Mouse (Mus musculus) forebrain, embryonic 11.5 days (tissue): Measurements from ENCODE around the gene Gm4871. TPM values are rescaled to one million over a fixed set of nuclear protein-coding genes. Genes with fewer than 3 reads are reported as not detected.

Source experiments
- ATAC-seq: fragments of 200-750 bp; cut with Nextera tagmentation; replicated peaks from 2 replicates; pipeline ENCODE4 v1.8.0; 2017; ENCODE audit warnings: moderate TSS enrichment; ENCODE audit not compliant: low FRiP score
- DNase-seq: peaks from one replicate; pipeline ENCODE4 v3.0.0-alpha.2; 2017; ENCODE audit warnings: low spot score
- H3K27ac ChIP-seq: fragments of 300-500 bp; sonication (generic); 2 replicates; pipeline ENCODE4 v1.5.1; 2014; ENCODE audit warnings: low read depth, low read length
- H3K27me3 ChIP-seq: fragments of 300-500 bp; sonication (generic); 2 replicates; pipeline ENCODE4 v1.6.1; 2014; ENCODE audit warnings: mild to moderate bottlenecking, low read length, mixed read lengths; ENCODE audit not compliant: control insufficient read depth, insufficient read depth
- H3K36me3 ChIP-seq: fragments of 300-500 bp; sonication (generic); 2 replicates; pipeline ENCODE4 v1.6.1; 2014; ENCODE audit warnings: mild to moderate bottlenecking, low read length, moderate library complexity, mixed read lengths; ENCODE audit not compliant: control insufficient read depth, insufficient read depth
- H3K4me1 ChIP-seq: fragments of 300-500 bp; sonication (generic); replicated peaks from 2 replicates; pipeline ENCODE4 v1.6.1; 2014; ENCODE audit warnings: low read length, mixed read lengths; ENCODE audit not compliant: control insufficient read depth, insufficient read depth
- H3K4me2 ChIP-seq: fragments of 300-500 bp; sonication (generic); 2 replicates; pipeline ENCODE4 v1.6.1; 2014; ENCODE audit warnings: low read depth, mild to moderate bottlenecking, low read length, moderate library complexity, mixed read lengths; ENCODE audit not compliant: severe bottlenecking
- H3K4me3 ChIP-seq: fragments of 300-500 bp; sonication (generic); 2 replicates; pipeline ENCODE4 v1.5.1; 2014; ENCODE audit warnings: low read depth, low read length
- H3K9ac ChIP-seq: fragments of 300-500 bp; sonication (generic); 2 replicates; pipeline ENCODE4 v1.6.1; 2014; ENCODE audit warnings: low read length
- H3K9me3 ChIP-seq: fragments of 300-500 bp; sonication (generic); 2 replicates; pipeline ENCODE4 v1.6.1; 2016; ENCODE audit warnings: low read length, mixed read lengths; ENCODE audit not compliant: control insufficient read depth
- WGBS: fragments of 180-500 bp; shearing (Covaris S2); extraction: QIAGEN DNeasy Blood & Tissue Kit; methylation state at CpG from one replicate; pipeline ENCODE4 v1.1.7; 2014; 5-methylcytosine and 5-hydroxymethylcytosine counted together
- polyA plus RNA-seq: library from polyadenylated mRNA; unstranded; fragments of >200 nt; fragmentation: Nextera tagmentation; extraction: Ambion mirVana; gene quantifications from 2 replicates; pipeline ENCODE4 v1.2.1, GENCODE M21; 2014

Gene Gm4871
- polyA plus RNA-seq, 1 experiment from 2014 or later = not detected

GRCm38 (mm10) chr5:145008878-145009659 lies 23.5 kb downstream of the Gm4871 start:
- no peaks in the 10 kb centered on the region for H3K9me3 ChIP-seq
- no peaks in the 10 kb centered on the region for H3K27me3 ChIP-seq
- no peak overlapping the region for H3K4me2 ChIP-seq
- H3K36me3 ChIP-seq = no peaks in the 10 kb centered on the region
- no peak overlapping the region for H3K9ac ChIP-seq
- no peaks in the 10 kb centered on the region for H3K4me1 ChIP-seq
- no peak overlapping the region for H3K27ac ChIP-seq
- no peak for ATAC-seq
- H3K4me3 ChIP-seq = no peak overlapping the region
- DNase-seq = no peak
- WGBS = 91% methylated on average over 15 of the region's 15 CpGs

DNA sequence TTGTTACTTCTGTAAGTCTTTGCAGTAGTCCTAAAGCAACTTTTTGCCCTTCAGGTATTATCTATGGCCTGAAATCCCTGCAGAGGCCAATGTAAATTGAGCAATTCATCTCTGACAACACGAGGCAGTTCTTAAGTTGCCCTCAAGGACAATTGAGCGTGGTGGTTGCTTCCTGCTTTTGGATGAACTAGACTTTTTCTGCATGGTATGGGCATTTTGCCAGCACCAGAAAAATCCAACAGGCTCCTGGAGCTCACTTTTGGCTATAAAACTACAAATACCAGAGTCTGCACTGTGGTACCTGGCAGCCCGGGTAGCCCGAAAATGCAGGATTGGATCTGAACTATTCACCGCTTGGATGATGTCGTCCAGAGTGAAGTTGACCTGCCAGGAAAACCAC lies 27.0 kb downstream of the Gm4871 start:
- no peak for ATAC-seq
- WGBS = 87% methylated on average over 6 of the region's 6 CpGs
- H3K4me1 ChIP-seq = no peaks in the 10 kb centered on the region

DNA sequence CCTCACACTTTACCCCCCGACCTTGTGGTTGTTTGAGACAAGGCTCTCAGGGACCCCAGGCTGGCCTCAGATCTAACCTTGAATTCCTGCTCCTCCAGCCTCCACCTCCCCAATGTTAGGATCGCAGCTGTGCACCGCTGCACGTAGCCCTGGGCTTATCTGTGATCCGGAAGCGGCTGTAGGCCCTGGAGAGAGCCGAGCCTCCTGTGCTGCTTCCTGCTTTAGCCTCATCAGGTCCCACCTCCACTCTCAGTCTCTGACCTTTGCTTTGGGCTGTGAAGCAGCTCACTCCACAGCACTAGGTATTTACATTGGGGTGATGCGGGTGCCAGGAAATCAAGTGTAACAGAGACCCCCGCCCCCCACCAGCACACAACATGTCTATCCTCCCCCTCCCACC lies 28.1 kb downstream of the Gm4871 start:
- no peak overlapping the region for H3K4me2 ChIP-seq
- no peaks in the 10 kb centered on the region for H3K36me3 ChIP-seq
- H3K4me3 ChIP-seq = no peak overlapping the region
- H3K9me3 ChIP-seq = no peaks in the 10 kb centered on the region
- 84% methylated on average over 9 of the region's 9 CpGs for WGBS
- ATAC-seq (no peak), DNase-seq (no peak)
- no peaks in the 10 kb centered on the region for H3K27me3 ChIP-seq
- H3K9ac ChIP-seq = no peak overlapping the region
- no peaks in the 10 kb centered on the region for H3K4me1 ChIP-seq
- no peak overlapping the region for H3K27ac ChIP-seq

More for the DNA sequence above, 27.0 kb downstream of the Gm4871 start:
- no peak for DNase-seq
- Histone ChIP-seq H3K9me3 (no peaks in the 10 kb centered on the region), H3K36me3 (no peaks in the 10 kb centered on the region), H3K4me2 (no peak overlapping the region), H3K9ac (no peak overlapping the region), H3K27me3 (no peaks in the 10 kb centered on the region), H3K27ac (no peak overlapping the region), H3K4me3 (no peak overlapping the region)

DNA sequence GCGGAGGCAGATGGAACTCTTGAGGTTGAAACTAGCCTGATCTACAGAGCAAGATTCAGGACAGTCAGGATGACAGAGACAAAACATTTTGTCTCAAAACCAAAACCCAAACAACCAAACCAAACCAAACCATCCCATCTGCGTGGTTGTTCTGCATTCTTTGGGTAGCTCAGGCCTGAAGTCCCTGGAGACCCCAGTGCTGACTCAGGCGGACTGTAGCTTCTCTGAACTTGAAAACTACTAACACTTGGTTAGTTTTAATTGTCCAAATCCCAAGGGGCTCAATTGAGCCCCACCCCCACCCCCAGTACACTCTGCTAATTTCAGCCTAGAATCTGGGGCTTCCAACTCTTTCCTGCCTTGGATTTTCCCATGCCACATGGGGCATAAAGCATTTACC lies 29.2 kb downstream of the Gm4871 start:
- Histone ChIP-seq H3K27me3 (no peaks in the 10 kb centered on the region), H3K4me2 (no peak overlapping the region), H3K36me3 (no peaks in the 10 kb centered on the region), H3K9ac (no peak overlapping the region), H3K27ac (no peak overlapping the region), H3K9me3 (no peaks in the 10 kb centered on the region), H3K4me1 (no peaks in the 10 kb centered on the region), H3K4me3 (no peak overlapping the region)
- 82% methylated on average over 3 of the region's 3 CpGs for WGBS
- ATAC-seq = no peak
- DNase-seq = no peak

GRCm38 (mm10) chr5:144998491-144998890 lies 34.1 kb downstream of the Gm4871 start:
- ATAC-seq = no peak
- Histone ChIP-seq H3K9me3 (no peaks in the 10 kb centered on the region), H3K27ac (no peak overlapping the region), H3K4me3 (no peak overlapping the region), H3K27me3 (no peaks in the 10 kb centered on the region), H3K36me3 (no peaks in the 10 kb centered on the region), H3K4me2 (no peak overlapping the region), H3K9ac (no peak overlapping the region), H3K4me1 (no peaks in the 10 kb centered on the region)
- 42% methylated on average over 2 of the region's 2 CpGs for WGBS
- no peak for DNase-seq

GRCm38 (mm10) chr5:144990481-144990880 lies 42.1 kb downstream of the Gm4871 start:
- no peak overlapping the region for H3K27ac ChIP-seq
- H3K27me3 ChIP-seq = no peaks in the 10 kb centered on the region
- H3K9ac ChIP-seq = no peak overlapping the region
- H3K9me3 ChIP-seq = no peaks in the 10 kb centered on the region
- WGBS = 82% methylated on average over 5 of the region's 5 CpGs
- H3K4me1 ChIP-seq = no peaks in the 10 kb centered on the region
- H3K36me3 ChIP-seq = no peaks in the 10 kb centered on the region
- DNase-seq (no peak), ATAC-seq (no peak)
- H3K4me2 ChIP-seq = no peak overlapping the region
- H3K4me3 ChIP-seq = no peak overlapping the region

DNA sequence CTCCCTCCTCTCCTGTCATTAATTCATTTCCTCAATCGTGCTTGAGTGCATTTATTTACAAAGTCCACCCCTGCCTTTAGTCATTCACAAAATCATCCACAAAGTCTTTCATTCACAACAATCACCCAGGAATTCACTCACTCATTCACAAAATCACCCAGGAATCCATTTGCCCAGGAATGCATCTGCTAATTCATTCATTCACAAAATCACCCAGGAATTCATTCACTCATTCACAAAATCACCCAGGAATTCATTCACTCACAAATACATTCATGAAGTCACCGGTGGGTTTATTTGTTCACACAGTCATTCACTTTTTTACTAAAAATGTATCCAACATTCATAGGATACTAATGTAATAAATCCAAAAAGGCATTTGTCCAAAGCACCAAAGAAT lies 42.5 kb downstream of the Gm4871 start:
- Histone ChIP-seq H3K4me1 (no peaks in the 10 kb centered on the region), H3K27ac (no peak overlapping the region), H3K9ac (no peak overlapping the region), H3K4me3 (no peak overlapping the region), H3K36me3 (no peaks in the 10 kb centered on the region), H3K27me3 (no peaks in the 10 kb centered on the region), H3K9me3 (no peaks in the 10 kb centered on the region), H3K4me2 (no peak overlapping the region)
- ATAC-seq (no peak), DNase-seq (no peak)
- 50% methylated on average over 2 of the region's 2 CpGs for WGBS

- 85% methylated on average over 4 of the region's 4 CpGs for WGBS
- Histone ChIP-seq H3K4me2 (no peak overlapping the region), H3K4me1 (no peaks in the 10 kb centered on the region), H3K27me3 (no peaks in the 10 kb centered on the region), H3K36me3 (no peaks in the 10 kb centered on the region), H3K4me3 (no peak overlapping the region), H3K27ac (no peak overlapping the region), H3K9me3 (peaks cover 3% of the 10 kb centered on the region; the same call in 1 of the 2 replicates), H3K9ac (no peak overlapping the region)
- DNase-seq (no peak), ATAC-seq (no peak)
Observed at GRCm38 (mm10) chr5:144989061-144989405, 43.5 kb downstream of the Gm4871 start.
